Mouse (Mus musculus) B cell, adult (primary cell): ENCODE data around the gene Daam2. TPM values are rescaled to one million over a fixed set of nuclear protein-coding genes. Genes with fewer than 3 reads are reported as not detected.

ENCODE experiments used
- total RNA-seq: library from RNA; stranded (reverse); gene quantifications from 4 replicates; pipeline ENCODE4 v1.2.4, GENCODE M21; 2023; ENCODE audit not compliant: inconsistent age

Gene Daam2
- total RNA-seq, result not detected in 4 replicates

DNA sequence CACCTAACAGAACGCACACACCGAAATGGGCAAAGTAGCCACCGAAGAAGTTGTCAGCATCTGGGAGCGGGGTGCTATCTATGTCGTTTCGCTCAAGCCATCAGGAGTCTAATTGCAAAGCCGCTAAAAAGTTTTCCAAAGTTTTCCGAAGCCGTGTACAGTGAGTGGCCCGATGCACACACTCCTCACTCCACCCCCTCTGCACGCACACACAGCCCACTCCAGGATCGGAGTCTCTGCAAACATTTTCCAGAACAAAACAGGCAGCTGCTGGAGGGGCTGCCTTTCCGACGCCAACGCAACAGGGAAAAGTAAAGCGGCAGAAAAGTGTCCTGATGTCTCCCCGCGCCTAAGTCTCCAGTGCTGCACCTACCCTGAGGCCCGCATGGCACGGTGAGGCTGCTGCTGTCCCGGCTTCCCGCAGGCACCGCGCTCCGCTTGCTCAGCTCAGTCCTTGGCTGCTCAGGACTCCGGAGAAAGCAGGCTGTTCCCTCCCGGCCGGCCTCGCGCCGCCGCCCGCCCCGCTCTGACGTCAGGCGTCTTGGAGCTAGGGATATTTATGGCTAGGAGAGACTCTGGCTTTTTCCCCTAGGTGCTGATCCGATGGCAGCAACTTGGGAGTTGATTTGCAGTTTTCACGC is at the start of gene Daam2:
Gene Daam2, minus strand, starts transcription at position 514 of the 641 bp plus-strand sequence.

DNA sequence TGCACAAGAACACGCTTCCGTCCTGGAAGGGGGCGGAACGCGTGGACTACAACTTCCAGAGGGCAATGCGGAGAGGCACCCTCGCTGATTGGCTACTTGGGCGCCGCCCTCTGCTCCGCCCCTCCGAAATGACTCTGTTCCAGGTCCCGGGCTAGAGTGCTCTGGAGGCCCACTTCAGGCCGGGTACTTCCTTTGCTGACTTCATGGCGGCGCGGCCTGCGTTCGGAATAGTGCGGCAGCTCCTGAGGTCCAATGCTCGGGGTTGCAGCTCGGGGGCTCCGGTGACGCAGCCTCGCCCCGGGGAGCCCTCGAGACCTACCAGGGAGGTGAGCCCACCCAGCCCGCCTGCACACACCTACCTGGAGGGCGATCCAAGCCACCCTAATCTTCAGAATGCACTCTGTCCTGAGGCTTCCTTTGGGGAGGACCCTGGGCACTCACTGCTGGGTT is 135.9 kb downstream of the Daam2 start, which contains the start of gene Mocs1:
Gene Mocs1, plus strand, starts transcription at position 124 of the 450 bp plus-strand sequence.

Other genes with a start within 250 kb of the Daam2 start
- gene Mocs1, start 136.0 kb downstream of the Daam2 start, total RNA-seq, result 18.3 to 27.7 TPM (median 23.6 TPM) in 4 replicates
- not detected in 4 replicates for gene Kif6, start 50.8 kb upstream of the Daam2 start, total RNA-seq